Mouse (Mus musculus) E14TG2a.4 (cell line): ENCODE results near the gene Phactr2.

Experiments used
- CTCF ChIP-seq: conservative IDR thresholded peaks from 2 replicates; pipeline ENCODE4 v1.5.1; 2014; ENCODE audit warnings: low read length
- POU5F1 ChIP-seq: IDR thresholded peaks from 2 replicates; pipeline ENCODE4 v1.6.1; 2014; ENCODE audit warnings: low read length, borderline replicate concordance

DNA sequence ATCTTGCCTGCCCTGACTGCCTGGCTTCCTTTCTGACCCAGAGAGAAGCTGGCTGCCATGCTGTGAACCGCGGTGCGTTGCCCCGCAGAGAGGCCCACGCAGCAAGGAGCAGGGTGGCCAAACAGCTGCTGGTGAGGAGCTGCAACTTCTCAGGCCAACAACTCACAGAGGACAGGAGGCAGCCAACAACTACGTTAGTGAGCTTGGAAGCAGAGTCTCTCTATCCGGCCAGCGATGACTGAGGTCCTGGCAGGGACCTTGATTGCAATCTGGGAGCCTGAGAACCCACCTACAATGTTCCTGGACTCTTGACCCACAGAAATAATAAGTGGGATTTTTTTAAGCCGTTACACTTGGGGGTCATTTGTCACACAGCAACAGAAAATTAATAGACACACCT is 49.0 kb downstream of the Phactr2 start:
- TF ChIP-seq CTCF (no peak), POU5F1 (no peak)
